Mouse (Mus musculus) lung, embryonic 16.5 days (tissue): ENCODE results near the gene Kctd7. TPM values are rescaled to one million over a fixed set of nuclear protein-coding genes. Genes with fewer than 3 reads are reported as not detected.

Experiments used
- ATAC-seq: fragments of 200-750 bp; cut with Nextera tagmentation; 2 replicates; pipeline ENCODE4 v1.8.0; 2017; ENCODE audit warnings: low read depth, mild to moderate bottlenecking, moderate library complexity
- H3K27ac ChIP-seq: fragments of 300-500 bp; sonication (generic); 2 replicates; pipeline ENCODE4 v1.5.1; 2014; ENCODE audit warnings: mild to moderate bottlenecking, control low read depth, low read length
- H3K27me3 ChIP-seq: fragments of 300-500 bp; sonication (generic); 2 replicates; pipeline ENCODE4 v1.6.1; 2014; ENCODE audit warnings: low read depth, low read length, mixed read lengths; ENCODE audit not compliant: control insufficient read depth, insufficient read depth
- H3K36me3 ChIP-seq: fragments of 300-500 bp; sonication (generic); 2 replicates; pipeline ENCODE4 v1.6.1; 2014; ENCODE audit warnings: low read length; ENCODE audit not compliant: control insufficient read depth, insufficient read depth
- H3K4me1 ChIP-seq: fragments of 300-500 bp; sonication (generic); replicated peaks from 2 replicates; pipeline ENCODE4 v1.6.1; 2014; ENCODE audit warnings: low read length, mixed read lengths; ENCODE audit not compliant: control insufficient read depth, insufficient read depth
- H3K4me2 ChIP-seq: fragments of 300-500 bp; sonication (generic); 2 replicates; pipeline ENCODE4 v1.6.1; 2014; ENCODE audit warnings: low read depth, low read length, control low read depth
- H3K4me3 ChIP-seq: fragments of 300-500 bp; sonication (generic); 2 replicates; pipeline ENCODE4 v1.5.1; 2014; ENCODE audit warnings: mild to moderate bottlenecking, low read length, control low read depth
- H3K9ac ChIP-seq: fragments of 300-500 bp; sonication (generic); 2 replicates; pipeline ENCODE4 v1.6.1; 2014; ENCODE audit warnings: low read length, control low read depth
- H3K9me3 ChIP-seq: fragments of 300-500 bp; sonication (generic); 2 replicates; pipeline ENCODE4 v1.6.1; 2016; ENCODE audit warnings: low read length; ENCODE audit not compliant: control insufficient read depth
- WGBS: fragments of 180-500 bp; shearing (Covaris S2); extraction: QIAGEN DNeasy Blood & Tissue Kit; methylation state at CpG from one replicate; pipeline ENCODE4 v1.1.7; 2014; 5-methylcytosine and 5-hydroxymethylcytosine counted together
- polyA plus RNA-seq: library from polyadenylated mRNA; unstranded; fragments of >200 nt; fragmentation: Nextera tagmentation; extraction: Ambion mirVana; gene quantifications from 2 replicates; pipeline ENCODE4 v1.2.1, GENCODE M21; 2015

Kctd7 gene
- polyA plus RNA-seq, 1 experiment from 2014 or later, result 6.1 TPM

DNA sequence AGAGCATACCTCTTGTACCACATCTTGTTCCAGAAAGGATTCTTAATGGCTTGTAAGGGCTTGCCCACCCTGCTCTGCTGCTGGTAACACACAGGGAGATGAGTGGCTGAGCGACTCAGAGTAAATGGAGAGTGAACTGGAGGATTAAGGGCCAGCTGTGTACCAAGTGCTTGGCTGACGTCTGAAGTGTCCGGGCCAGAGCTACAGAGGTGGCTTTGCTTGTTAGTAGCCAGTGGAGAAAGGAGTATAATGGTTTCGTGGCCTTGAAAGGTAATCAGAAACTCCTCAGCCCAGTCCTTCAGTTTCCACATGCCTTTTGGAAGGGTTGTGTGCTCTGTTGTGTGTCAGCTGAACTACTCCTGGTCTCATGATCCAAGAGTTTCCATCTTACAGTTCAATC is 33.2 kb downstream of the Kctd7 start:
- peak; percentile 76 for ATAC-seq
- peak overlapping the region; percentile 46; the same call in 1 of the 2 replicates for H3K27ac ChIP-seq

DNA sequence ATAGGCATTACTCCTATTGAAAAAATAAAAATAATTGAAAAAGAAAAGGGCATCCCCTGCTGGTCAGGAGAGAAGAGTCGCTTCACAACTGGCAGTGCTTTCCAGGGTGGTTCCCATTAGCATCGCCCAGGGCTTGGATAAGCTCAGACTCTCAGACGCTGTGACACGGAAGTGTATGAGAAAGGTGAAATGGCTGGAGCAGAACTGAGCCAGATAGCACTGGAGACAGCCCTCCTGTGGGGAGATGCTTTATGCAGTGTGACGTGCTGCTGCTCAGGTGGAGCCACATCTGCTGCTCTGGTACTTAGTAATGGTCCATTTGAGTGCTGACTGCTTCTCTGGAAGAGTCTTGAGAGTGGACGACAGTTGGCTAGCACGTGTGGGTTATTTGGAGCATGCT is 35.7 kb downstream of the Kctd7 start:
- 75% methylated on average over 7 of the region's 7 CpGs for WGBS
- Histone ChIP-seq H3K9me3 (no peaks in the 10 kb centered on the region), H3K4me3 (no peak overlapping the region), H3K4me2 (no peak overlapping the region), H3K27ac (no peak overlapping the region), H3K36me3 (no peaks in the 10 kb centered on the region), H3K27me3 (no peaks in the 10 kb centered on the region), H3K4me1 (peaks cover 28% of the 10 kb centered on the region), H3K9ac (no peak overlapping the region)
- no peak for ATAC-seq

More for the DNA sequence above, 33.2 kb downstream of the Kctd7 start:
- 0 out of 2 replicates have a peak overlapping the region, but pooled peaks have one; percentile 32 for H3K9ac ChIP-seq
- no peak overlapping the region for H3K4me3 ChIP-seq
- H3K4me1 ChIP-seq, result peaks cover 31% of the 10 kb centered on the region
- WGBS, result 46% methylated on average over 4 of the region's 4 CpGs
- H3K27me3 ChIP-seq, result no peaks in the 10 kb centered on the region
- H3K36me3 ChIP-seq, result no peaks in the 10 kb centered on the region
- 0 out of 2 replicates have a peak overlapping the region, but pooled peaks have one; percentile 8 for H3K4me2 ChIP-seq
- H3K9me3 ChIP-seq, result no peaks in the 10 kb centered on the region

- no peak overlapping the region for H3K4me2 ChIP-seq
- H3K36me3 ChIP-seq, result no peaks in the 10 kb centered on the region
- peak; percentile 39; the same call in 1 of the 2 replicates for ATAC-seq
- peaks cover 28% of the 10 kb centered on the region for H3K4me1 ChIP-seq
- H3K4me3 ChIP-seq, result no peak overlapping the region
- no peaks in the 10 kb centered on the region for H3K27me3 ChIP-seq
- WGBS, result 54% methylated on average over 6 of the region's 6 CpGs
- H3K9me3 ChIP-seq, result no peaks in the 10 kb centered on the region
- peak overlapping the region; percentile 7; the same call in 1 of the 2 replicates for H3K9ac ChIP-seq
- H3K27ac ChIP-seq, result peak overlapping the region; percentile 43
Measured at GRCm38 (mm10) chr5:130181740-130182540, 37.3 kb downstream of the Kctd7 start.

- peaks cover 28% of the 10 kb centered on the region for H3K4me1 ChIP-seq
- peak overlapping the region; percentile 46 for H3K27ac ChIP-seq
- no peaks in the 10 kb centered on the region for H3K36me3 ChIP-seq
- 37% methylated on average over 3 of the region's 3 CpGs for WGBS
- H3K27me3 ChIP-seq, result no peaks in the 10 kb centered on the region
- H3K9ac ChIP-seq, result peak overlapping the region; percentile 7; the same call in 1 of the 2 replicates
- ATAC-seq, result no peak
- H3K9me3 ChIP-seq, result no peaks in the 10 kb centered on the region
- H3K4me3 ChIP-seq, result no peak overlapping the region
- H3K4me2 ChIP-seq, result no peak overlapping the region
Measured at GRCm38 (mm10) chr5:130182541-130182821, 37.8 kb downstream of the Kctd7 start.

GRCm38 (mm10) chr5:130184193-130184856 is 39.7 kb downstream of the Kctd7 start:
- no peak overlapping the region for H3K4me2 ChIP-seq
- H3K36me3 ChIP-seq, result peaks cover 3% of the 10 kb centered on the region
- H3K27me3 ChIP-seq, result no peaks in the 10 kb centered on the region
- 80% methylated on average over 9 of the region's 9 CpGs for WGBS
- H3K27ac ChIP-seq, result no peak overlapping the region
- H3K4me1 ChIP-seq, result peaks cover 20% of the 10 kb centered on the region
- no peak overlapping the region for H3K9ac ChIP-seq
- no peaks in the 10 kb centered on the region for H3K9me3 ChIP-seq
- H3K4me3 ChIP-seq, result no peak overlapping the region
- ATAC-seq, result no peak

DNA sequence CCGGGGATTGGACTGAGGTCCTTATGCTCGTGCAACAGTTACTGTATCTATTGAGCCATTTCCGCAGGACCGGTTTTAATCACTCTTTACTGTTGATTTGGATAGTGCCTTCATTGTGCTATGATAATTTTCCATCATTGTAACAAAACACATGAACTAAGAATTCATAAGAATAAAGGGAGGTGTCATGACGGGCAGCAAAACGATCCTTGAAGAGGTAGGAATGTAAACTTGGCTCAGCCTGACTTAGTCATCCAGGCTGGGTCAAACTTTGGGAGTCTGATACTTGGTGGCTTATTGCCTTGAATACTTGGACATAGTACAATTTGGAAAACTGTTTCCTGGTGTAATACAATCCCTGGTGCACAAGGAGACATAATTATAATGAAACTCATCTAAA is 40.7 kb downstream of the Kctd7 start:
- Histone ChIP-seq H3K9me3 (no peaks in the 10 kb centered on the region), H3K4me3 (no peak overlapping the region), H3K27me3 (no peaks in the 10 kb centered on the region), H3K36me3 (peaks cover 10% of the 10 kb centered on the region), H3K27ac (no peak overlapping the region), H3K4me1 (peaks cover 15% of the 10 kb centered on the region), H3K9ac (no peak overlapping the region), H3K4me2 (no peak overlapping the region)
- 63% methylated on average over 6 of the region's 6 CpGs for WGBS
- no peak for ATAC-seq

DNA sequence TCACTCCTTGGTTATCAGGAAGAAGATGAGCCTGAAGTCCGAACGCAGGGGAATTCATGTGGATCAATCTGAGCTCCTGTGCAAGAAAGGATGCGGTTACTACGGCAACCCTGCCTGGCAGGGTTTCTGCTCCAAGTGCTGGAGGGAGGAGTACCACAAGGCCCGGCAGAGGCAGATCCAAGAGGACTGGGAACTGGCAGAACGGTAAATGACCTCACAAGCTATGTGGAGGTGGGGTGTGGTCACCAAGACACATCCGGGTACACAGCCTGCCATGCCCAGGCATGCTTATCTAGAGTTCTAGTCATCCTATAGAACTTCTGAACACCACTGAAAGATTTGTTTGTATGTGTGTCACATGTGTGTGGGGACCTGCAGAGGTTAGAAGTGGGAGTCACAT is 42.7 kb downstream of the Kctd7 start:
- no peak overlapping the region for H3K4me2 ChIP-seq
- H3K27ac ChIP-seq, result no peak overlapping the region
- H3K9ac ChIP-seq, result no peak overlapping the region
- ATAC-seq, result no peak
- no peaks in the 10 kb centered on the region for H3K27me3 ChIP-seq
- peaks cover 13% of the 10 kb centered on the region for H3K4me1 ChIP-seq
- 66% methylated on average over 7 of the region's 7 CpGs for WGBS
- no peaks in the 10 kb centered on the region for H3K9me3 ChIP-seq
- H3K4me3 ChIP-seq, result no peak overlapping the region
- H3K36me3 ChIP-seq, result peaks cover 22% of the 10 kb centered on the region

- peaks cover 22% of the 10 kb centered on the region for H3K36me3 ChIP-seq
- H3K9me3 ChIP-seq, result no peaks in the 10 kb centered on the region
- no peak for ATAC-seq
- H3K4me2 ChIP-seq, result no peak overlapping the region
- WGBS, result 91% methylated on average over 6 of the region's 6 CpGs
- H3K27me3 ChIP-seq, result no peaks in the 10 kb centered on the region
- H3K9ac ChIP-seq, result no peak overlapping the region
- no peak overlapping the region for H3K4me3 ChIP-seq
- H3K4me1 ChIP-seq, result peaks cover 10% of the 10 kb centered on the region; the same call in 1 of the 2 replicates
- no peak overlapping the region for H3K27ac ChIP-seq
Measured at GRCm38 (mm10) chr5:130190909-130191308, 46.2 kb downstream of the Kctd7 start.

- ATAC-seq, result no peak
- Histone ChIP-seq H3K27ac (peak overlapping the region; percentile 92), H3K36me3 (peaks cover 22% of the 10 kb centered on the region), H3K9me3 (no peaks in the 10 kb centered on the region), H3K4me3 (no peak overlapping the region), H3K4me2 (no peak overlapping the region), H3K9ac (no peak overlapping the region), H3K27me3 (no peaks in the 10 kb centered on the region), H3K4me1 (peaks cover 10% of the 10 kb centered on the region; the same call in 1 of the 2 replicates)
- WGBS, result 53% methylated on average over 6 of the region's 6 CpGs
Measured at GRCm38 (mm10) chr5:130191865-130192264, 47.2 kb downstream of the Kctd7 start.
